Mouse (Mus musculus): Measurements from ENCODE around the gene Spocd1. TPM values are rescaled to one million over a fixed set of nuclear protein-coding genes. Genes with fewer than 3 reads are reported as not detected.

The Spocd1 gene
- polyA plus RNA-seq, 1 experiment from 2014 or later = not detected

GRCm38 (mm10) chr4:129905032-129905431, 24.0 kb upstream of the Spocd1 start:
- Histone ChIP-seq H3K4me2 (no peak overlapping the region), H3K9me3 (replicated peaks) (no peaks in the 10 kb centered on the region)
- 60% methylated on average over 3 of the region's 3 CpGs for WGBS (ENCODE audit: insufficient replicate concordance)

GRCm38 (mm10) chr4:129906016-129906415, 23.0 kb upstream of the Spocd1 start:
- Histone ChIP-seq H3K36me3 (no peaks in the 10 kb centered on the region), H3K4me3 (replicated peaks) (no peak overlapping the region), H3K27me3 (no peaks in the 10 kb centered on the region), H3K4me2 (no peak overlapping the region), H3K4me1 (replicated peaks) (peaks cover 11% of the 10 kb centered on the region), H3K9me3 (replicated peaks) (no peaks in the 10 kb centered on the region), H3K27ac (no peak overlapping the region), H3K9ac (no peak overlapping the region)
- DNase-seq (no peak), ATAC-seq (ENCODE audit: low read depth) (no peak)
- WGBS (ENCODE audit: insufficient replicate concordance) = 69% methylated on average over 13 of the region's 13 CpGs

More at GRCm38 (mm10) chr4:129905032-129905431, 24.0 kb upstream of the Spocd1 start:
- Histone ChIP-seq H3K27me3 (no peaks in the 10 kb centered on the region), H3K9ac (no peak overlapping the region), H3K27ac (no peak overlapping the region), H3K36me3 (no peaks in the 10 kb centered on the region), H3K4me1 (replicated peaks) (peaks cover 11% of the 10 kb centered on the region), H3K4me3 (replicated peaks) (no peak overlapping the region)
- no peak for DNase-seq
- peak; percentile 58; the same call in 1 of the 2 replicates for ATAC-seq (ENCODE audit: low read depth)

GRCm38 (mm10) chr4:129908836-129909235, 20.2 kb upstream of the Spocd1 start:
- H3K9me3 ChIP-seq (replicated peaks) = no peaks in the 10 kb centered on the region

GRCm38 (mm10) chr4:129909261-129909731, 19.8 kb upstream of the Spocd1 start:
- H3K9ac ChIP-seq = no peak overlapping the region

More at GRCm38 (mm10) chr4:129908836-129909235, 20.2 kb upstream of the Spocd1 start:
- no peaks in the 10 kb centered on the region for H3K36me3 ChIP-seq
- peaks cover 18% of the 10 kb centered on the region for H3K4me1 ChIP-seq (replicated peaks)
- no peak overlapping the region for H3K4me2 ChIP-seq
- H3K27ac ChIP-seq = no peak overlapping the region
- 38% methylated on average over 3 of the region's 3 CpGs for WGBS (ENCODE audit: insufficient replicate concordance)
- no peak overlapping the region for H3K9ac ChIP-seq
- DNase-seq (no peak), ATAC-seq (ENCODE audit: low read depth) (no peak)
- no peak overlapping the region for H3K4me3 ChIP-seq (replicated peaks)
- H3K27me3 ChIP-seq = peaks cover 3% of the 10 kb centered on the region; the same call in 1 of the 2 replicates

GRCm38 (mm10) chr4:129912998-129913397, 16.1 kb upstream of the Spocd1 start:
- peak overlapping the region; percentile 68; the same call in 1 of the 2 replicates for H3K27ac ChIP-seq
- no peaks in the 10 kb centered on the region for H3K36me3 ChIP-seq
- DNase-seq (no peak), ATAC-seq (ENCODE audit: low read depth) (no peak)
- 42% methylated on average over 3 of the region's 3 CpGs for WGBS (ENCODE audit: insufficient replicate concordance)
- peaks cover 6% of the 10 kb centered on the region; the same call in 1 of the 2 replicates for H3K27me3 ChIP-seq
- H3K9ac ChIP-seq = no peak overlapping the region
- no peak overlapping the region for H3K4me2 ChIP-seq
- H3K4me1 ChIP-seq (replicated peaks) = peaks cover 29% of the 10 kb centered on the region
- no peaks in the 10 kb centered on the region for H3K9me3 ChIP-seq (replicated peaks)
- no peak overlapping the region for H3K4me3 ChIP-seq (replicated peaks)

More at GRCm38 (mm10) chr4:129909261-129909731, 19.8 kb upstream of the Spocd1 start:
- H3K27me3 ChIP-seq = peaks cover 6% of the 10 kb centered on the region; the same call in 1 of the 2 replicates
- peaks cover 20% of the 10 kb centered on the region for H3K4me1 ChIP-seq (replicated peaks)
- H3K4me3 ChIP-seq (replicated peaks) = no peak overlapping the region
- H3K36me3 ChIP-seq = no peaks in the 10 kb centered on the region
- H3K4me2 ChIP-seq = no peak overlapping the region
- no peaks in the 10 kb centered on the region for H3K9me3 ChIP-seq (replicated peaks)
- WGBS (ENCODE audit: insufficient replicate concordance) = 17% methylated on average over 4 of the region's 4 CpGs
- DNase-seq (no peak), ATAC-seq (ENCODE audit: low read depth) (no peak)
- no peak overlapping the region for H3K27ac ChIP-seq

- DNase-seq (no peak), ATAC-seq (ENCODE audit: low read depth) (0 out of 2 replicates have a peak, but pooled peaks have one; percentile 58)
- H3K4me1 ChIP-seq (replicated peaks) = peaks cover 29% of the 10 kb centered on the region
- H3K27ac ChIP-seq = peak overlapping the region; percentile 68
- peak overlapping the region; percentile 57 for H3K4me2 ChIP-seq
- H3K9ac ChIP-seq = peak overlapping the region; percentile 43
- 0 out of 2 replicates have a peak overlapping the region, but pooled peaks have one; percentile 19 for H3K4me3 ChIP-seq (replicated peaks)
- no peaks in the 10 kb centered on the region for H3K36me3 ChIP-seq
- 2% methylated on average over 16 of the region's 16 CpGs for WGBS (ENCODE audit: insufficient replicate concordance)
- no peaks in the 10 kb centered on the region for H3K9me3 ChIP-seq (replicated peaks)
- peaks cover 6% of the 10 kb centered on the region; the same call in 1 of the 2 replicates for H3K27me3 ChIP-seq
Observed at GRCm38 (mm10) chr4:129913761-129914644, 15.0 kb upstream of the Spocd1 start.

GRCm38 (mm10) chr4:129914686-129915085, 14.4 kb upstream of the Spocd1 start:
- no peak for ATAC-seq (ENCODE audit: low read depth)

GRCm38 (mm10) chr4:129915349-129915988, 13.6 kb upstream of the Spocd1 start:
- Histone ChIP-seq H3K4me2 (no peak overlapping the region), H3K4me1 (replicated peaks) (peaks cover 32% of the 10 kb centered on the region), H3K27me3 (peaks cover 6% of the 10 kb centered on the region; the same call in 1 of the 2 replicates), H3K9me3 (replicated peaks) (no peaks in the 10 kb centered on the region), H3K4me3 (replicated peaks) (no peak overlapping the region), H3K36me3 (no peaks in the 10 kb centered on the region), H3K27ac (0 out of 2 replicates have a peak overlapping the region, but pooled peaks have one; percentile 34), H3K9ac (no peak overlapping the region)
- 65% methylated on average over 7 of the region's 7 CpGs for WGBS (ENCODE audit: insufficient replicate concordance)
- ATAC-seq (ENCODE audit: low read depth) = no peak
- no peak for DNase-seq

More at GRCm38 (mm10) chr4:129914686-129915085, 14.4 kb upstream of the Spocd1 start:
- peaks cover 6% of the 10 kb centered on the region; the same call in 1 of the 2 replicates for H3K27me3 ChIP-seq
- peak overlapping the region; percentile 68; the same call in 1 of the 2 replicates for H3K27ac ChIP-seq
- H3K4me1 ChIP-seq (replicated peaks) = peaks cover 29% of the 10 kb centered on the region
- no peak overlapping the region for H3K9ac ChIP-seq
- no peak for DNase-seq
- no peak overlapping the region for H3K4me3 ChIP-seq (replicated peaks)
- H3K36me3 ChIP-seq = no peaks in the 10 kb centered on the region
- H3K4me2 ChIP-seq = no peak overlapping the region
- WGBS (ENCODE audit: insufficient replicate concordance) = 58% methylated on average over 4 of the region's 4 CpGs
- H3K9me3 ChIP-seq (replicated peaks) = no peaks in the 10 kb centered on the region

- 35% methylated on average over 2 of the region's 2 CpGs for WGBS (ENCODE audit: insufficient replicate concordance)
- no peaks in the 10 kb centered on the region for H3K36me3 ChIP-seq
Observed at GRCm38 (mm10) chr4:129916159-129916558, 12.9 kb upstream of the Spocd1 start.

GRCm38 (mm10) chr4:129917016-129917603, 11.9 kb upstream of the Spocd1 start:
- ATAC-seq (ENCODE audit: low read depth) (no peak), DNase-seq (no peak)
- peaks cover 40% of the 10 kb centered on the region for H3K4me1 ChIP-seq (replicated peaks)
- H3K27ac ChIP-seq = no peak overlapping the region
- H3K9ac ChIP-seq = 0 out of 2 replicates have a peak overlapping the region, but pooled peaks have one; percentile 33
- no peaks in the 10 kb centered on the region for H3K9me3 ChIP-seq (replicated peaks)
- H3K27me3 ChIP-seq = peaks cover 6% of the 10 kb centered on the region; the same call in 1 of the 2 replicates
- no peak overlapping the region for H3K4me2 ChIP-seq
- 46% methylated on average over 8 of the region's 8 CpGs for whole genome bisulfite sequencing (ENCODE audit: insufficient replicate concordance)
- H3K36me3 ChIP-seq = no peaks in the 10 kb centered on the region
- H3K4me3 ChIP-seq (replicated peaks) = no peak overlapping the region

More at GRCm38 (mm10) chr4:129916159-129916558, 12.9 kb upstream of the Spocd1 start:
- DNase-seq = no peak
- Histone ChIP-seq H3K4me3 (replicated peaks) (no peak overlapping the region), H3K9me3 (replicated peaks) (no peaks in the 10 kb centered on the region), H3K4me1 (replicated peaks) (peaks cover 37% of the 10 kb centered on the region), H3K27ac (0 out of 2 replicates have a peak overlapping the region, but pooled peaks have one; percentile 34), H3K9ac (no peak overlapping the region), H3K27me3 (peaks cover 6% of the 10 kb centered on the region; the same call in 1 of the 2 replicates), H3K4me2 (no peak overlapping the region)
- ATAC-seq (ENCODE audit: low read depth) = no peak
